Mouse (Mus musculus) C2C12 (cell line): ENCODE measurements around the gene Slc20a1. TPM values are rescaled to one million over a fixed set of nuclear protein-coding genes. Genes with fewer than 3 reads are reported as not detected.

Experiments used
- H3K27me3 ChIP-seq: one replicate; pipeline ENCODE4 v1.6.1; 2011; ENCODE audit not compliant: control insufficient read depth, insufficient read depth, insufficient read length
- H3K36me3 ChIP-seq: one replicate; pipeline ENCODE4 v1.6.1; 2011; ENCODE audit not compliant: control insufficient read depth, insufficient read depth
- H3K4me3 ChIP-seq: one replicate; pipeline ENCODE4 v1.5.1; 2011; ENCODE audit warnings: mild to moderate bottlenecking, control low read depth; ENCODE audit not compliant: poor library complexity, insufficient read depth, severe bottlenecking
- H3K79me2 ChIP-seq: one replicate; pipeline ENCODE4 v1.6.1; 2011; ENCODE audit not compliant: control insufficient read depth, insufficient read depth
- H3K79me3 ChIP-seq: one replicate; pipeline ENCODE4 v1.6.1; 2011; ENCODE audit warnings: low read depth, control low read depth
- H3ac ChIP-seq: one replicate; pipeline ENCODE3; 2011; ENCODE audit warnings: low read depth; ENCODE audit not compliant: control insufficient read depth, insufficient read length
- CEBPB ChIP-seq: IDR thresholded peaks from one replicate; pipeline ENCODE4 v1.6.1; 2011; ENCODE audit warnings: low read depth, mild to moderate bottlenecking, control low read depth, moderate library complexity
- CTCF ChIP-seq: IDR thresholded peaks from one replicate; pipeline ENCODE4 v1.5.1; 2011; ENCODE audit not compliant: control insufficient read depth, insufficient read depth, insufficient read length
- FOSL1 ChIP-seq: IDR thresholded peaks from one replicate; pipeline ENCODE4 v1.8.0; 2011; ENCODE audit warnings: mild to moderate bottlenecking, low read length; ENCODE audit not compliant: poor library complexity, insufficient read depth, severe bottlenecking
- MAX ChIP-seq: IDR thresholded peaks from one replicate; pipeline ENCODE4 v1.6.1; 2011; ENCODE audit warnings: mild to moderate bottlenecking, control low read depth
- MYOD1 ChIP-seq: IDR thresholded peaks from one replicate; pipeline ENCODE4 v1.6.1; 2011; ENCODE audit warnings: low read depth; ENCODE audit not compliant: control insufficient read depth, insufficient read length
- MYOG ChIP-seq: IDR thresholded peaks from one replicate; pipeline ENCODE4 v1.6.1; 2011; ENCODE audit not compliant: control insufficient read depth, insufficient read length; ENCODE audit errors: extremely low read depth
- USF1 ChIP-seq: IDR thresholded peaks from one replicate; pipeline ENCODE4 v1.6.1; 2011; ENCODE audit warnings: low read depth, mild to moderate bottlenecking, control low read depth, moderate library complexity
- polyA plus RNA-seq: library from polyadenylated mRNA; unstranded; fragments of >200 nt; fragmentation: generic; extraction: Trizol; gene quantifications from one replicate; pipeline ENCODE4 v1.2.1, GENCODE M21; 2012; ENCODE audit warnings: missing spikeins

The Slc20a1 gene
- polyA plus RNA-seq, 1 experiment = 57.4 TPM

DNA sequence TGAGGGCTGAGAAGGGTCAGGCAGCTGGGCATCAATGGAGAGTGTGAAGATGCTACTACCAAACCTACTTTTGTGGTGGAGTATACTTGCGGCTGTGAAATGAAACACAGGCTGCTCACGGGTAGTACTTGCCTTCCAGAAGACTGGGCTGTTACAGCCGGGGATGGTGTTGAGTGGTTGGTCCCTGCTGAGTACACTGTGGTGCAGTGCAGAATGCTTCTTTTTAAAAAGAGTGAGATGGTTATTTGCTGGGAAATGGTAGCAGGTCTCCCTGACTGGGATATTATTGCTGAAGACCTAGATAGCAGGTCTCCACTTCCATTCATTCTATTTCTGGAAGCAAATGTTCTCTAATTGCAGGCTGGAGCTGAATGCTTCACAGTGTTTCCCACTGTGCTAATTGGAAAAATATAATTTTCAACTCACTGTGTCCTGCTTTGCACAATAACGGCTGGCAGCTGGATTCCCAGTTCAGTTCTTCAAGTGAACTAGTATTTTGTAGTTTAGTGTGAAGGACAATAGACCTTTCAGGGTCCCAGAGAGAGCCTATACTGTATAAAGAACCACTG lies 20.1 kb downstream of the Slc20a1 start:
- Histone ChIP-seq H3K27me3 (no peaks in the 10 kb centered on the region), H3K4me3 (no peak overlapping the region), H3K79me2 (no peaks in the 10 kb centered on the region), H3ac (no peak overlapping the region), H3K36me3 (peaks cover 2% of the 10 kb centered on the region), H3K79me3 (no peaks in the 10 kb centered on the region)
- TF ChIP-seq USF1 (no peak), CEBPB (no peak), FOSL1 (no peak), MYOD1 (no peak), MYOG (no peak), MAX (no peak), CTCF (no peak)

DNA sequence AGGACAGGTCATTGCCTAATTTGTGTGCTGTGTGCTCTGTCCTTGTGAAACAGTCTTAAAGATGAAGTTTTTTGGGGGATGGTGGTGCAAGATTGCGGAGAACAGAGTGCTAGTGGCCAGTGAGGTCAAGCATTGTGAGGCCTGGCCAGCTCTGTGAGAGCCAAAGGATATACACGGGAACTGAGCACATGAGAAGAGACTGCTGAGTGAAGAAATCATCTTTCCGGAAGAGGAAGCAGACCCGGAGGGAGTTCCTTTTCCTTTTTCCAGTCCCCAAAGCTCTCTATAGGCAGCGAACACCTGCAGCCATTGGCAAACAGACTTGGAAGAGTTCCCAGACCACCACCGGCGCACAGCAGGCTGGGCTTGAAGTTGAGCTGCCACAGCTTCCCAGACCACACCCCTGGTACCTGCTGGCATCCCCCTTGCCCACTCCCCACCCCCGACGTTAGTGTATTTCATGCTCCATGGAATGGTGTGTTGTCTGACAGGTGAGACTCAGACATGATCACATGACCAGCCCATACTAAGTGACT lies 22.6 kb downstream of the Slc20a1 start:
- no peak overlapping the region for H3K4me3 ChIP-seq
- no peaks in the 10 kb centered on the region for H3K79me3 ChIP-seq
- TF ChIP-seq CEBPB (no peak), CTCF (no peak), FOSL1 (no peak), MYOG (no peak), MAX (no peak), MYOD1 (no peak)
- H3K36me3 ChIP-seq = no peaks in the 10 kb centered on the region
- H3K27me3 ChIP-seq = no peaks in the 10 kb centered on the region
- no peak overlapping the region for H3ac ChIP-seq
- H3K79me2 ChIP-seq = no peaks in the 10 kb centered on the region

DNA sequence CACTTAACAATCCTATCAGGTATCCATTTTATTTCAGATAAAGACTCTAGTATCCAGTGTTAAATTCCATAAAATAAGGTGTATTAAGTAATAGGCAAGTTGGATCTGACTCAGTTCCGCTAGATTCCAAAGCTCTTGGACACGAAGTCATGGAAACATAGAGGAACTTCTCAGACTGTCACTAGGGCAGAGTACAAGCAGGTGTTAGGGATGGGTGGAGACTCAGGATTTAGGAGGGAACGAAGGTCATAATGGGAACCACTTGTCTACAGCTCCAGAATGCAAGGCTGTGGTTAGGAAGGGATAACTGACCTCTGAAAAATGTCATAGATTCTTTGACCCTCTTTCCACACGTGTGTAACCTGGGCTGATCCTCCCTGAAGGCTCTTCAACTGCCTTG lies 25.6 kb downstream of the Slc20a1 start:
- Histone ChIP-seq H3ac (no peak overlapping the region), H3K79me2 (no peaks in the 10 kb centered on the region), H3K36me3 (no peaks in the 10 kb centered on the region), H3K27me3 (no peaks in the 10 kb centered on the region), H3K79me3 (no peaks in the 10 kb centered on the region), H3K4me3 (no peak overlapping the region)
- no peak for TF ChIP-seq MYOD1
- TF ChIP-seq CTCF = no peak
- no peak for TF ChIP-seq CEBPB
- TF ChIP-seq MAX = no peak
- TF ChIP-seq FOSL1 = no peak
- no peak for TF ChIP-seq USF1
- TF ChIP-seq MYOG = no peak

DNA sequence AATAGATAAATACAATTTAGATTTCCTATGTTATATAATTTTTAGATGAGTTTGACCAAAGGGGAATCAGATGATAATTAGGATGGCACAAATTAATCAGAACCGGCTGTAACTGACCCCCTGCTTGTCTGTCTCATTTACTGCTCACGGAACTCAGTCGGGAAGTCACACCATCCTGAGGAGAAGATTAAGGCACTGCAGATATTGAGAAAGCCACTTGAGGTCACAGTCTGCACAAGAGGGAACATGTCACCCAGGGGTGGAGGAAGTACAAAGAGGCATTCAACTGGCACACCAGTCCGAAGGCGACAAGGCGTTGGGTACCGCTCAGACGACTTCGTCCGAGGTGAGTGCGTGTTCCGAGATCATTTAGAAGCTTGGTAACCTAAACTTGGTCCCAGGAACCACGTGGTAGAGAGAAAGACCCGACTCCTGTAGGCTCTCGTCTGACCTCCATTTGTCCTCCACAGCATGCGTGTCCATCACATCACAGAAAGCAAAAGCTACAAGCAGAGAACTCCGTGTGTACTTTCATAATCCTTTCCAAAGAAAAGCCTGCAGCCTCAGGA lies 26.8 kb downstream of the Slc20a1 start:
- no peaks in the 10 kb centered on the region for H3K27me3 ChIP-seq
- H3ac ChIP-seq = no peak overlapping the region
- no peak for TF ChIP-seq CTCF
- TF ChIP-seq CEBPB = no peak
- no peak for TF ChIP-seq FOSL1
- no peak for TF ChIP-seq MYOG
- TF ChIP-seq USF1 = no peak
- no peaks in the 10 kb centered on the region for H3K36me3 ChIP-seq
- H3K79me3 ChIP-seq = no peaks in the 10 kb centered on the region
- H3K79me2 ChIP-seq = no peaks in the 10 kb centered on the region
- H3K4me3 ChIP-seq = no peak overlapping the region

DNA sequence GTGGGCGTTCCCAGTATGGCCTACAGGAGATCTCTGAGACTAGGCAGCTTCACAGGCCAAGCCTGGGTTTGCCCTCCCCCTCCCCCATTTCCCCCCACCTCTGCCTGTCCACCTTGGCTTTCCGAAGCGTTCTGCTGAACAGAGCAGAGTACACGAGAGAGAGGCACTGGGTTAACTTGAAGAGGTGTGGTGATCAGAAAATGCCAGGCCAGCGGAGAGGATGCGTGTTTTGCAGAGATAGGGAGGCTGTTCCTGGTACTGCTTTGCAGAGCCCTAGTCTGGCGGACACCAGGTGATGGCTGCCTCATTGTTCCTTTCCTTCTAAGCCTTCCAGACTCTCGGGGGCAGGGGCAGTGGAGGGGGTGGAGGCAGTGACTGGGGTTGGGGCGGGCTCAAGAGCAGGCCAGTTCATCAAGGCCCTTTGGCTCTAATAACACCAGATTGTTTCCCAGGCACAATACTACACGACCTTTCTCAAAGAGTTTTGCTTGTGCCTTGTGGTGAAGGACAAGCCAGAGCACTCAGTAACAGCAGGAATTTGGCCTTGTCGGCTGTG lies 27.8 kb downstream of the Slc20a1 start:
- Histone ChIP-seq H3ac (no peak overlapping the region), H3K27me3 (no peaks in the 10 kb centered on the region), H3K4me3 (no peak overlapping the region), H3K79me3 (no peaks in the 10 kb centered on the region), H3K79me2 (no peaks in the 10 kb centered on the region), H3K36me3 (no peaks in the 10 kb centered on the region)
- TF ChIP-seq MAX (no peak), MYOG (no peak), FOSL1 (no peak), CTCF (no peak), USF1 (no peak), MYOD1 (no peak), CEBPB (no peak)

DNA sequence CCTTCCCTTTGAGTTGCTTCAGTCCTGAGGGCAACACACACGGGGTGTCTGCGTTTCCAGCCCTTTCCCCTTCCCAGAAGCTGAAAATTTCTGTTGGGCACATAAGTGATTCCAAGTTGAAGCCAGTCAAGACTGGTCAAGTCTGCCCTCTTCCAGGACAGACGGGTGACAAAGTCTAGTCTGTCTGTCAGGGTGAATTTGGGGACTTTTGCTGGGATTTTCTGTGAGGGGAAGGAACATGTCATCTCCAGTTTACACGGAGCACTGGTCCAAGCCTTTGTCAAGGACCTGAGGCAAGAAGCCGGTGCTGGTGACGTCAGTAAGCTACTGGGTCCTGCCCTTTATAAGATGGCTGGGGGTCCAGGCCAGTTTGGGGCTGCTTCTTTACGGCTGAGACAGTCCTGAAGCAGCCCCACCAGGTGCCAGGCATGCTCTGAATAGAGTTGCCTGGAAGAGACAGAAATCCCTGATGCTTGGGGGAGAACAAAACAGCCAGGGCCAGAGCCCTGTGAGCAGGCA lies 28.5 kb downstream of the Slc20a1 start:
- H3K27me3 ChIP-seq = no peaks in the 10 kb centered on the region
- H3K79me2 ChIP-seq = no peaks in the 10 kb centered on the region
- no peaks in the 10 kb centered on the region for H3K79me3 ChIP-seq
- TF ChIP-seq CEBPB (no peak), USF1 (no peak), FOSL1 (no peak), MAX (no peak), MYOD1 (no peak)
- no peak overlapping the region for H3K4me3 ChIP-seq
- no peaks in the 10 kb centered on the region for H3K36me3 ChIP-seq
- no peak overlapping the region for H3ac ChIP-seq
